Mouse (Mus musculus) lung, postnatal 0 days (tissue): Measurements from ENCODE around the gene B020004J07Rik.

Source experiments
- CTCF ChIP-seq: IDR thresholded peaks from 2 replicates; pipeline ENCODE4 v1.5.1; 2016; ENCODE audit warnings: antibody characterized with exemption, mild to moderate bottlenecking
- EP300 ChIP-seq: IDR thresholded peaks from 2 replicates; pipeline ENCODE4 v1.6.1; 2016; ENCODE audit warnings: antibody characterized with exemption, mild to moderate bottlenecking, control low read depth

DNA sequence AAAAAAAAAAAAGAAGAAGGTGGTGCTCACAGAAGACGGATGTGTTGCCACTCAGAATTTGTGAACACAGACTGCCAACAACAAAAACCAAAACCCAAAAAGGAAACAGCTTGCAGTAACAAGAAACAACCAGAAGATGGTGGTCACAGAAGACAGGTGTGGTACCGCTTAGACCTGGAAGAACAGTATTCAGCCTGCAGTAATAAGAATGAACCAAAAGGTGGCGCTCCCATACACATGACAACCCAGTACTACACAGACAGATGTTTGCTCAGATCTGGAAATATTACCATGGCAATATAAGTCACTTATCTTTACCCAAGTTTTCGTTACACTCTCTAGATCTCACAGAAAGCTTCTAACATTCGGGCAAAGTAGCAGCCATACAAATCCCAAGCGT is 17.1 kb upstream of the B020004J07Rik start:
- TF ChIP-seq CTCF, result peak; percentile 69
- no peak for TF ChIP-seq EP300
